Mouse (Mus musculus): ENCODE data around the gene Iars.

- TF ChIP-seq POLR2A (IDR thresholded peaks at IDR 0.05; ENCODE audit: control insufficient read depth, low read depth, low read length): no peak
- no peak for TF ChIP-seq CTCF (IDR thresholded peaks at IDR 0.05; ENCODE audit: control insufficient read depth, insufficient read depth, insufficient replicate concordance, low read depth, low read length)
Measured at GRCm38 (mm10) chr13:49760675-49761074, 78.8 kb downstream of the Iars start.
